Mouse (Mus musculus): ENCODE measurements around the gene Hdac1. TPM values are rescaled to one million over a fixed set of nuclear protein-coding genes. Genes with fewer than 3 reads are reported as not detected.

Gene Hdac1
- total and polyA plus RNA-seq, 2 experiments from 2014 or later: 30.8 to 50.7 TPM

DNA sequence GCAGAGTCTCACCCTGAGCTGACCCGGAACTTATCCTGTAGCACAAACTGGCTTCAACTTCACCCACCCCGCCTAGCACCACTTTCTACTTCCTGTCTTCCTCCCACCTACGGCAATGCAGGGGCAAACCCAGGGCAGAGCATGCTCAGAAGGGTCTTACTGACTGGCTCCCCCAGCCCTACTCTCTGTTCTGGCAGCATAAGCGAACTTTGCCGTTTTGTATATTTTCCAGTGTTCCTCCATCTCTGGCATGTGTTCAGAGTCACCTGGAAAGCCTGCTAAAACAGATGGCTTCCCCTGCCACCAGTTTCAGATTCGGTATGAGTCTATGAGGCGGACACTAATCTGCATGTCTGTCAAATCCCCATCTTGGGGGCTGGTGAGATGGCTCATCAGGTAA lies 37.8 kb upstream of the Hdac1 start:
- Histone ChIP-seq H3K9ac (no peak overlapping the region), H3K4me2 (ENCODE audit: low read depth) (no peak overlapping the region), H3K27ac (ENCODE audit: low read depth, low read length) (no peak overlapping the region), H3K4me1 (ENCODE audit: insufficient read depth) (no peaks in the 10 kb centered on the region), H3K36me3 (ENCODE audit: insufficient read depth) (no peaks in the 10 kb centered on the region), H3K4me3 (ENCODE audit: low read depth, low read length) (no peak overlapping the region), H3K9me3 (ENCODE audit: low read length) (no peaks in the 10 kb centered on the region), H3K27me3 (ENCODE audit: insufficient read depth, low read length) (no peaks in the 10 kb centered on the region)
- ATAC-seq (no peak), DNase-seq (peak; percentile 36)
- 62% methylated on average over 7 of the region's 7 CpGs for WGBS
- TF ChIP-seq CTCF (IDR thresholded peaks at IDR 0.05; ENCODE audit: low read depth): no peak

- no peak for ATAC-seq
- DNase-seq: no peak
- Histone ChIP-seq H3K4me3 (ENCODE audit: low read depth, low read length) (no peak within 1 kb of the TSS), H3K27ac (ENCODE audit: low read depth, low read length) (no peak within 1 kb of the TSS), H3K9ac (no peak within 1 kb of the TSS), H3K4me1 (ENCODE audit: insufficient read depth) (no peaks in the 10 kb centered on the region), H3K4me2 (ENCODE audit: low read depth) (no peak within 1 kb of the TSS), H3K9me3 (ENCODE audit: low read length) (no peaks in the 10 kb centered on the region), H3K36me3 (ENCODE audit: insufficient read depth) (no peaks in the 10 kb centered on the region), H3K27me3 (ENCODE audit: insufficient read depth, low read length) (no peaks in the 10 kb centered on the region)
- no peak for TF ChIP-seq CTCF (IDR thresholded peaks at IDR 0.05; ENCODE audit: low read depth)
- 95% methylated on average over 5 of the region's 5 CpGs for WGBS
These were observed 36.0 kb upstream of the Hdac1 start, which contains the start of gene Fam167b for GRCm38 (mm10) chr4:129578466-129578865. Gene Fam167b, minus strand, starts transcription at chr4:129578549.

- Histone ChIP-seq H3K4me3 (ENCODE audit: low read depth, low read length) (no peak overlapping the region), H3K4me2 (ENCODE audit: low read depth) (no peak overlapping the region), H3K27ac (ENCODE audit: low read depth, low read length) (no peak overlapping the region), H3K9me3 (ENCODE audit: low read length) (no peaks in the 10 kb centered on the region), H3K36me3 (ENCODE audit: insufficient read depth) (no peaks in the 10 kb centered on the region), H3K9ac (no peak overlapping the region), H3K27me3 (ENCODE audit: insufficient read depth, low read length) (no peaks in the 10 kb centered on the region), H3K4me1 (ENCODE audit: insufficient read depth) (no peaks in the 10 kb centered on the region)
- TF ChIP-seq CTCF (IDR thresholded peaks at IDR 0.05; ENCODE audit: low read depth): no peak
- DNase-seq: no peak
- WGBS: 87% methylated on average over 7 of the region's 7 CpGs
- ATAC-seq: no peak
These were observed 35.2 kb upstream of the Hdac1 start for GRCm38 (mm10) chr4:129577688-129578087.

DNA sequence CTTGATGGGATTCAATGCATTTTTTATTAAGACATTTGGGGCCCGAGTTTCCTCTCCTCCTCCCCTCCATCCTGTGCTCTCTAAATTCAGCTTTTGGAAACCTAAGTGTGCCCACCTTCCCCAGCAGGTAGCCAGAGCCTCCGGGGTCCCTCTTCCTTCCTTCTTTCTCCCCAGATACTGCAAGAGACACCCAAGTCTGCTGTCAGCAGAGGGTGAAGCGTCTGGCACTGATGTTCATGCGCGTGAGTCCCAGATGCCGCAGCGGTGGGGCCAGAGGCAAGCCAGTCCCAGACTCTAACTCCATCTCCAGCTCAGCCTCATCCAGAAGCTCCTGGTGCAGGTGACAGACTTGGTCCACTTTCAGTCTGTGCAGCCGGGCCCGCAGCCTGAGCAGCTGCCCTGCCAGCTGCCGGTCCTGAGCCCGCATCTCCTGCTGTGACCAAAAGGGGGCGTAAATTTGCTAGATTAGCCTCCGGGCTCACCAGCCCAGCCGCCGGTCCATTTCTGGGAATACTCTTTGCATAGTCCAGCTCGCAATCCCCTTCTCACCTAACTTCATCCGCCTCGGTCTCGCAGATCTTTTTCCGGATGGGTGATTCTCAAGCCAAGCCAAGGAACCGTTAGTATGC lies 34.5 kb upstream of the Hdac1 start:
- Histone ChIP-seq H3K4me1 (ENCODE audit: insufficient read depth) (no peaks in the 10 kb centered on the region), H3K9me3 (ENCODE audit: low read length) (no peaks in the 10 kb centered on the region), H3K27me3 (ENCODE audit: insufficient read depth, low read length) (no peaks in the 10 kb centered on the region), H3K4me3 (ENCODE audit: low read depth, low read length) (no peak overlapping the region), H3K36me3 (ENCODE audit: insufficient read depth) (no peaks in the 10 kb centered on the region), H3K27ac (ENCODE audit: low read depth, low read length) (no peak overlapping the region), H3K4me2 (ENCODE audit: low read depth) (0 out of 2 replicates have a peak overlapping the region, but pooled peaks have one; percentile 17), H3K9ac (no peak overlapping the region)
- 29% methylated on average over 21 of the region's 21 CpGs for WGBS
- TF ChIP-seq CTCF (IDR thresholded peaks at IDR 0.05; ENCODE audit: low read depth): peak; percentile 46
- DNase-seq (peak; percentile 56), ATAC-seq (peak; percentile 36; the same call in 1 of the 2 replicates)

DNA sequence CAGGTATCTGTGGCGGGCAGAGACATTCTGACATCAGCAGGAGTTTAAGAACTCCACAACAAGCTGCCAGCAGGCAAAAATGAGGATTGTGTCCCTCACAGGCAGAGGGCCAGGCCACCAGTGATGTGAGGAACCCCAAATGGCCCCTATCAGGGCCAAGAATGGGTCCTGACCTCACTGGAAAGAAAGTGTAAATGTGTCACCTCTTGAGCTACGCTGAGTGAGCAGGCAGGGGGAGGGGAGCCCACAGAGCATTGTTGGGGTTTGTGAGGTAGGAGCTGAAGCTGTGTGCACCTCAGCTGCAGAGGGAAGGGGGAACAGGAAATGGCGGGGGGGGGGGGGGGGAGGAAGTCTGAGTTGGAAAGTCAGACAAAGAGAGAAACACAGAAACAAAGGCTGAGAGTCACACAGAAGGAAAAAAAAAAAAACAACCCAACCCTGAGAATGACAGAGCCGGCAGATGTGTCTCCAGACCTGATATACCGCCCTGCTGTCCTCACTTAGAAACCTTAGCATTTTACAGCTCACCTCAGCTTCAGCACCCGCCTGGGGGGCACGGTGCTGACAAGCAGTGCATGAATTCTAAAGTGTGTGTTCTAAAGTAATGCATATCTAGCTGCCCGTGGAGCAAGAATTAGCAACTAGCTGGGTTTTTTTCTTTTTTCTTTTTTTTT lies 32.8 kb upstream of the Hdac1 start:
- H3K9ac ChIP-seq: no peak overlapping the region
- H3K27me3 ChIP-seq (ENCODE audit: insufficient read depth, low read length): no peaks in the 10 kb centered on the region
- no peak overlapping the region for H3K4me2 ChIP-seq (ENCODE audit: low read depth)
- no peak overlapping the region for H3K27ac ChIP-seq (ENCODE audit: low read depth, low read length)
- no peaks in the 10 kb centered on the region for H3K9me3 ChIP-seq (ENCODE audit: low read length)
- WGBS: 62% methylated on average over 7 of the region's 8 CpGs
- H3K4me3 ChIP-seq (ENCODE audit: low read depth, low read length): no peak overlapping the region
- no peak for TF ChIP-seq CTCF (IDR thresholded peaks at IDR 0.05; ENCODE audit: low read depth)
- DNase-seq (no peak), ATAC-seq (no peak)
- no peaks in the 10 kb centered on the region for H3K4me1 ChIP-seq (ENCODE audit: insufficient read depth)
- H3K36me3 ChIP-seq (ENCODE audit: insufficient read depth): no peaks in the 10 kb centered on the region

GRCm38 (mm10) chr4:129573430-129573829 lies 30.9 kb upstream of the Hdac1 start, which contains the start of gene Lck:
Gene Lck, minus strand, starts transcription at chr4:129573641.
- TF ChIP-seq CTCF (IDR thresholded peaks at IDR 0.05; ENCODE audit: low read depth): no peak
- ATAC-seq: no peak
- Histone ChIP-seq H3K27ac (ENCODE audit: low read depth, low read length) (no peak within 1 kb of the TSS), H3K4me2 (ENCODE audit: low read depth) (no peak within 1 kb of the TSS), H3K9me3 (ENCODE audit: low read length) (no peaks in the 10 kb centered on the region), H3K27me3 (ENCODE audit: insufficient read depth, low read length) (no peaks in the 10 kb centered on the region), H3K9ac (no peak within 1 kb of the TSS), H3K4me3 (ENCODE audit: low read depth, low read length) (no peak within 1 kb of the TSS), H3K4me1 (ENCODE audit: insufficient read depth) (no peaks in the 10 kb centered on the region), H3K36me3 (ENCODE audit: insufficient read depth) (no peaks in the 10 kb centered on the region)
- DNase-seq: no peak
- WGBS: 93% methylated on average over 8 of the region's 8 CpGs

DNA sequence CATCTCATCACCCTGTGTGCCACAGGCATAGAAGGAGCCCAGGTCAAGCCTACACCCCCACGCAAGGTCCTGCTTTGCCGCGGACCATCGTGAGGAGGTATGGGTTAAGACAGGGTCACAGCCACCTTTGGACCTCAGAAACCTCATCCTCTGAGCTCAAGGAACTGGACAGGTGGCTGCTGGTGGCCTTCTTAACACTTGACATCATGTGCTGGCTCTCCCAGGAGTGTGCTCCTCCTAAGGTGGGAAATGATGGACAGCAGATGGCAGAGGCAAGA lies 30.5 kb upstream of the Hdac1 start:
- H3K4me1 ChIP-seq (ENCODE audit: insufficient read depth): no peaks in the 10 kb centered on the region
- WGBS: 97% methylated on average over 4 of the region's 4 CpGs
- DNase-seq (no peak), ATAC-seq (no peak)
- H3K4me3 ChIP-seq (ENCODE audit: low read depth, low read length): no peak overlapping the region
- TF ChIP-seq CTCF (IDR thresholded peaks at IDR 0.05; ENCODE audit: low read depth): no peak
- no peak overlapping the region for H3K27ac ChIP-seq (ENCODE audit: low read depth, low read length)
- no peaks in the 10 kb centered on the region for H3K9me3 ChIP-seq (ENCODE audit: low read length)
- no peak overlapping the region for H3K9ac ChIP-seq
- H3K4me2 ChIP-seq (ENCODE audit: low read depth): no peak overlapping the region
- H3K27me3 ChIP-seq (ENCODE audit: insufficient read depth, low read length): no peaks in the 10 kb centered on the region
- H3K36me3 ChIP-seq (ENCODE audit: insufficient read depth): no peaks in the 10 kb centered on the region

Data from forebrain, postnatal 0 days (tissue).